Mouse (Mus musculus) CH12.LX (cell line): Measurements from ENCODE around the gene Zfp90. TPM values are rescaled to one million over a fixed set of nuclear protein-coding genes. Genes with fewer than 3 reads are reported as not detected.

ENCODE experiments used
- DNase-seq: peaks from one replicate; pipeline ENCODE4 v3.0.0-alpha.2; 2013; ENCODE audit errors: extremely low read depth
- H3K27ac ChIP-seq: 2 replicates; pipeline ENCODE4 v1.5.1; 2012; ENCODE audit warnings: low read depth, mild to moderate bottlenecking, control low read depth, moderate library complexity; ENCODE audit not compliant: insufficient read depth
- H3K27me3 ChIP-seq: replicated peaks from 2 replicates; pipeline ENCODE3; 2012; ENCODE audit warnings: inconsistent platforms
- H3K36me3 ChIP-seq, 2 experiments: replicated peaks in 1 of 2; 2 replicates each; pipeline versions ENCODE3 to v1.6.1; 2012; ENCODE audit warnings: inconsistent platforms in 1 of 2, low read length in 1 of 2, mild to moderate bottlenecking in 1 of 2, mixed read lengths in 1 of 2, moderate library complexity in 1 of 2; ENCODE audit not compliant: control insufficient read depth in 1 of 2, insufficient read depth in 1 of 2
- H3K4me1 ChIP-seq, 2 experiments: 2 replicates each; pipeline ENCODE4 v1.6.1; 2012; ENCODE audit warnings: inconsistent platforms in 1 of 2, moderate library complexity in 1 of 2; ENCODE audit not compliant: insufficient read depth in 2 of 2, control insufficient read depth in 1 of 2
- H3K4me2 ChIP-seq: 2 replicates; pipeline ENCODE4 v1.6.1; 2012; ENCODE audit warnings: low read depth, mild to moderate bottlenecking, control low read depth; ENCODE audit not compliant: poor library complexity, insufficient read depth, severe bottlenecking
- H3K4me3 ChIP-seq, 3 experiments: fragments of 150-350 bp in 1 of 3; sonication (generic) in 1 of 3; replicated peaks in 1 of 3; 2 replicates each; pipeline versions ENCODE3 to v1.5.1; 2011 to 2012; ENCODE audit warnings: low read depth in 2 of 3, low read length in 2 of 3, mild to moderate bottlenecking in 2 of 3, moderate library complexity in 2 of 3, control low read depth in 1 of 3, improper control_type of control experiment in 1 of 3, inconsistent platforms in 1 of 3, mixed read lengths in 1 of 3; ENCODE audit not compliant: poor library complexity in 1 of 3
- H3K79me2 ChIP-seq: replicated peaks from 2 replicates; pipeline ENCODE4 v1.6.1; 2012; ENCODE audit warnings: mild to moderate bottlenecking, moderate library complexity; ENCODE audit not compliant: control insufficient read depth, poor library complexity, insufficient read depth, severe bottlenecking; ENCODE audit errors: extremely low read depth
- H3K9ac ChIP-seq: 2 replicates; pipeline ENCODE4 v1.6.1; 2012; ENCODE audit warnings: low read depth, mild to moderate bottlenecking, control low read depth, moderate library complexity; ENCODE audit not compliant: insufficient read depth
- H3K9me3 ChIP-seq: replicated peaks from 2 replicates; pipeline ENCODE3; 2012; ENCODE audit warnings: low read length, inconsistent platforms, mixed read lengths
- E2F4 ChIP-seq: IDR thresholded peaks from 2 replicates; pipeline ENCODE4 v1.6.1; 2011; ENCODE audit warnings: low read depth, low read length, improper control_type of control experiment; ENCODE audit not compliant: insufficient replicate concordance
- ELF1 ChIP-seq: IDR thresholded peaks from 2 replicates; pipeline ENCODE4 v1.6.1; 2014; ENCODE audit warnings: low read depth, mild to moderate bottlenecking, inconsistent platforms, low read length, improper control_type of control experiment
- HCFC1 ChIP-seq: IDR thresholded peaks from 2 replicates; pipeline ENCODE4 v1.6.1; 2012; ENCODE audit warnings: low read depth, mild to moderate bottlenecking, inconsistent platforms, low read length, improper control_type of control experiment
- IRF4 ChIP-seq: IDR thresholded peaks from 2 replicates; pipeline ENCODE4 v1.6.1; 2014; ENCODE audit warnings: low read depth, mild to moderate bottlenecking, inconsistent platforms, low read length, improper control_type of control experiment
- JUN ChIP-seq: IDR thresholded peaks from 2 replicates; pipeline ENCODE4 v1.6.1; 2011; ENCODE audit warnings: low read depth, mild to moderate bottlenecking, low read length, improper control_type of control experiment, moderate library complexity; ENCODE audit not compliant: insufficient read depth
- MAFK ChIP-seq: IDR thresholded peaks from 2 replicates; pipeline ENCODE4 v1.6.1; 2011; ENCODE audit warnings: low read length, improper control_type of control experiment; ENCODE audit not compliant: insufficient replicate concordance
- MAZ ChIP-seq: IDR thresholded peaks from 2 replicates; pipeline ENCODE4 v1.6.1; 2012; ENCODE audit warnings: low read depth, mild to moderate bottlenecking, inconsistent platforms, low read length, improper control_type of control experiment, moderate library complexity
- MEF2A ChIP-seq: IDR thresholded peaks from 2 replicates; pipeline ENCODE4 v1.6.1; 2014; ENCODE audit warnings: low read depth, mild to moderate bottlenecking, inconsistent platforms, low read length, improper control_type of control experiment, borderline replicate concordance
- NELFE ChIP-seq: IDR thresholded peaks from 2 replicates; pipeline ENCODE4 v1.6.1; 2011; ENCODE audit warnings: low read depth, low read length, improper control_type of control experiment
- NRF1 ChIP-seq: IDR thresholded peaks from 2 replicates; pipeline ENCODE4 v1.6.1; 2014; ENCODE audit warnings: low read depth, mild to moderate bottlenecking, inconsistent platforms, low read length, improper control_type of control experiment, moderate library complexity
- PAX5 ChIP-seq: IDR thresholded peaks from 2 replicates; pipeline ENCODE4 v1.6.1; 2012; ENCODE audit warnings: low read length, inconsistent platforms, mixed read lengths
- POLR2A ChIP-seq: IDR thresholded peaks from 2 replicates; pipeline ENCODE4 v1.6.1; 2011; ENCODE audit warnings: low read depth, mild to moderate bottlenecking, improper control_type of control experiment, low read length
- TCF12 ChIP-seq: IDR thresholded peaks from 2 replicates; pipeline ENCODE4 v1.6.1; 2014; ENCODE audit warnings: low read depth, mild to moderate bottlenecking, inconsistent platforms, low read length, improper control_type of control experiment
- USF1 ChIP-seq: IDR thresholded peaks from 2 replicates; pipeline ENCODE4 v1.6.1; 2014; ENCODE audit warnings: low read depth, mild to moderate bottlenecking, inconsistent platforms, low read length, improper control_type of control experiment
- ZC3H11A ChIP-seq: IDR thresholded peaks from 2 replicates; pipeline ENCODE4 v1.6.1; 2012; ENCODE audit warnings: low read depth, mild to moderate bottlenecking, inconsistent platforms, low read length, improper control_type of control experiment
- dilution Hi-C: fragments of 300-500 bp; cut with MboI; formaldehyde crosslinking; loops from 2 replicates; pipeline ENCODE4 v1.14.3; 2020; ENCODE audit warnings: low sequenced_read_pairs; ENCODE audit not compliant: extremely low pct_unique_long_range_greater_than_20kb, extremely low pct_ligation_motif_present
- in situ Hi-C: fragments of 300-500 bp; cut with MboI; formaldehyde crosslinking; loops from 3 replicates; pipeline ENCODE4 v1.14.3; 2019; ENCODE audit warnings: low sequenced_read_pairs, low pct_ligation_motif_present, low pct_unique_long_range_greater_than_20kb, mixed read lengths
- polyA plus RNA-seq: library from polyadenylated mRNA; unstranded; fragments of >175 nt; gene quantifications from 2 replicates; pipeline ENCODE4 v1.2.1, GENCODE M21; 2012; ENCODE audit warnings: low read depth; ENCODE audit not compliant: insufficient read length
- total RNA-seq, 2 experiments: library from RNA; depleted of rRNA; stranded (reverse); fragments of 300-350 nt in 1 of 2; fragments of >200 nt in 1 of 2; gene quantifications; 2 replicates each; pipeline ENCODE4 v1.2.3; 2012 to 2014

The Zfp90 gene
- total and polyA plus RNA-seq, 3 experiments: 1.8 to 3.5 (median 3.0) TPM

DNA sequence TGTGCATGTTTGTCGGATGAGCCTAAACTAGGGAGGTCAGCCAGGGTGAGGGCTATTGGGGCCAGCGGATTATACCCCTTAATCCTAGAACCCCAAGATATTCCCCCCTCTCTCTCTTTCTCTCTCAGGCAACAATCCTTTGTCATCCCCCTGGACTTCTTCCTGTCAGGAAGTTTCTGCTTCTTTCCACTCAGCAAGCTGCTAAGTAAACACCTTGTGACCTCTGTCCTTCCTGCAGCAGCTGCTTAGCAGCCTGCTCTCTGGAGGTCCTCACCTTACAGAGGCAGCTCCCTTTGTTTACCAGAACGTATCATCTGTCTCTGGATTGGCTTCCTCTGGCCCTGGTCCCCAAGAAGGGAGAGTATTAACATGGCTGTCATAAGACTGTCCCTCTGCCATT lies 10.3 kb upstream of the Zfp90 start:
- Histone ChIP-seq H3K4me3 (no peak overlapping the region), H3K4me2 (no peak overlapping the region), H3K36me3 (no peaks in the 10 kb centered on the region), H3K79me2 (no peaks in the 10 kb centered on the region), H3K9ac (no peak overlapping the region), H3K27ac (no peak overlapping the region), H3K9me3 (no peaks in the 10 kb centered on the region), H3K27me3 (peaks cover 5% of the 10 kb centered on the region), H3K4me1 (no peaks in the 10 kb centered on the region)
- in situ Hi-C loops: loop anchor here (10.0 kb wide), 1 partner anchor 260 kb away; no protein-coding TSS in a partner anchor
- TF ChIP-seq HCFC1: no peak
- TF ChIP-seq USF1: no peak
- no peak for TF ChIP-seq MAZ
- TF ChIP-seq PAX5: no peak
- TF ChIP-seq MAFK: no peak
- TF ChIP-seq POLR2A: no peak
- TF ChIP-seq NELFE: no peak
- no peak for TF ChIP-seq MEF2A
- TF ChIP-seq ZC3H11A: no peak
- dilution Hi-C loops: no loop called here
- no peak for DNase-seq

GRCm38 (mm10) chr8:106405810-106406209 lies 9.3 kb upstream of the Zfp90 start:
- DNase-seq: no peak
- in situ Hi-C loops: loop anchor here (10.0 kb wide), 1 partner anchor 261 kb away; no protein-coding TSS in a partner anchor
- Histone ChIP-seq H3K36me3 (no peaks in the 10 kb centered on the region), H3K27ac (no peak overlapping the region), H3K4me1 (no peaks in the 10 kb centered on the region), H3K9ac (no peak overlapping the region), H3K27me3 (peaks cover 5% of the 10 kb centered on the region), H3K9me3 (no peaks in the 10 kb centered on the region), H3K79me2 (no peaks in the 10 kb centered on the region), H3K4me3 (no peak overlapping the region)
- TF ChIP-seq ELF1 (no peak), ZC3H11A (no peak), POLR2A (no peak), JUN (no peak), IRF4 (no peak), NELFE (no peak), NRF1 (no peak), PAX5 (no peak), E2F4 (no peak), USF1 (no peak), TCF12 (no peak)
- TF ChIP-seq, all 38 proteins: peak for 0
- dilution Hi-C loops: no loop called here
- no peak overlapping the region for H3K4me2 ChIP-seq
